Mouse (Mus musculus) myocyte (in vitro differentiated cells): ENCODE measurements at regions not wholly inside any gene's neighbourhood (a gene's known extent, or its start where the extent isn't known, plus 50 kb on each side); places are given as distances from the start of the nearest gene placed in this dataset.

ENCODE experiments used
- H3K27me3 ChIP-seq: one replicate; pipeline ENCODE4 v1.6.1; 2011; ENCODE audit not compliant: control insufficient read depth, insufficient read depth, insufficient read length
- H3K36me3 ChIP-seq: one replicate; pipeline ENCODE4 v1.6.1; 2011; ENCODE audit not compliant: control insufficient read depth, insufficient read depth
- H3K4me2 ChIP-seq: one replicate; pipeline ENCODE4 v1.6.1; 2011; ENCODE audit warnings: low read depth, control low read depth
- H3K4me3 ChIP-seq: one replicate; pipeline ENCODE4 v1.5.1; 2011; ENCODE audit warnings: mild to moderate bottlenecking, control low read depth, moderate library complexity
- H3K79me2 ChIP-seq: one replicate; pipeline ENCODE4 v1.6.1; 2011; ENCODE audit not compliant: control insufficient read depth, insufficient read depth
- H3ac ChIP-seq: one replicate; pipeline ENCODE4 v1.6.1; 2011; ENCODE audit not compliant: control insufficient read depth, insufficient read length
- CEBPB ChIP-seq: IDR thresholded peaks from 2 replicates; pipeline ENCODE4 v1.6.1; 2011; ENCODE audit warnings: mild to moderate bottlenecking, moderate library complexity; ENCODE audit not compliant: poor library complexity, insufficient read depth, severe bottlenecking
- E2F4 ChIP-seq: IDR thresholded peaks from one replicate; pipeline ENCODE4 v1.6.1; 2011; ENCODE audit warnings: mild to moderate bottlenecking, control low read depth, moderate library complexity; ENCODE audit not compliant: insufficient read depth
- MAX ChIP-seq: IDR thresholded peaks from one replicate; pipeline ENCODE4 v1.6.1; 2011; ENCODE audit warnings: low read depth, mild to moderate bottlenecking, control low read depth
- MYOD1 ChIP-seq, 3 experiments: IDR thresholded peaks; one replicate each; pipeline ENCODE4 v1.6.1; 2011; ENCODE audit warnings: control low read depth in 2 of 3, low read depth in 2 of 3, mild to moderate bottlenecking in 2 of 3, moderate library complexity in 1 of 3; ENCODE audit not compliant: insufficient read length in 2 of 3, control insufficient read depth in 1 of 3
- MYOG ChIP-seq, 3 experiments: IDR thresholded peaks; one replicate each; pipeline ENCODE4 v1.6.1; 2011; ENCODE audit warnings: control low read depth in 2 of 3, low read depth in 2 of 3, mild to moderate bottlenecking in 2 of 3; ENCODE audit not compliant: insufficient read length in 2 of 3, control insufficient read depth in 1 of 3, insufficient read depth in 1 of 3
- POLR2A ChIP-seq: IDR thresholded peaks from one replicate; pipeline ENCODE4 v1.6.1; 2011; ENCODE audit warnings: low read depth, mild to moderate bottlenecking, control low read depth, moderate library complexity; ENCODE audit not compliant: insufficient read length
- POLR2AphosphoS2 ChIP-seq: IDR thresholded peaks from one replicate; pipeline ENCODE4 v1.6.1; 2011; ENCODE audit warnings: low read depth, control low read depth; ENCODE audit not compliant: insufficient read length
- REST ChIP-seq: IDR thresholded peaks from one replicate; pipeline ENCODE4 v1.6.1; 2011; ENCODE audit warnings: mild to moderate bottlenecking, control low read depth, moderate library complexity; ENCODE audit not compliant: insufficient read depth, insufficient read length
- SRF ChIP-seq: IDR thresholded peaks from one replicate; pipeline ENCODE4 v1.6.1; 2011; ENCODE audit warnings: low read depth; ENCODE audit not compliant: control insufficient read depth, insufficient read length
- TCF12 ChIP-seq: IDR thresholded peaks from one replicate; pipeline ENCODE4 v1.6.1; 2011; ENCODE audit warnings: mild to moderate bottlenecking, control low read depth; ENCODE audit not compliant: poor library complexity, insufficient read depth, severe bottlenecking
- TCF3 ChIP-seq: IDR thresholded peaks from one replicate; pipeline ENCODE4 v1.6.1; 2011; ENCODE audit warnings: low read depth, control low read depth; ENCODE audit not compliant: insufficient read length
- USF1 ChIP-seq: IDR thresholded peaks from one replicate; pipeline ENCODE4 v1.6.1; 2011; ENCODE audit warnings: low read depth, mild to moderate bottlenecking, control low read depth, moderate library complexity

GRCm38 (mm10) chr7:74703533-74703932 is 149.0 kb upstream of the Slco3a1 start:
- TF ChIP-seq POLR2AphosphoS2 (no peak), TCF12 (no peak), SRF (no peak), CEBPB (no peak), MAX (no peak), REST (no peak), USF1 (no peak), POLR2A (no peak), TCF3 (no peak)
- Histone ChIP-seq H3K4me2 (no peak overlapping the region), H3K27me3 (no peaks in the 10 kb centered on the region), H3ac (no peak overlapping the region), H3K79me2 (no peaks in the 10 kb centered on the region), H3K4me3 (no peak overlapping the region), H3K36me3 (no peaks in the 10 kb centered on the region)

- H3K36me3 ChIP-seq, result no peaks in the 10 kb centered on the region
- TF ChIP-seq CEBPB (no peak), E2F4 (no peak), MYOG (IDR thresholded peaks at IDR 0.05; ENCODE audit: control insufficient read depth in 1 of 3, insufficient read depth in 1 of 3, insufficient read length in 2 of 3, low read depth in 2 of 3) (no peak), USF1 (no peak), MAX (no peak), TCF3 (no peak), SRF (no peak), POLR2A (no peak), TCF12 (no peak), MYOD1 (IDR thresholded peaks at IDR 0.05; ENCODE audit: control insufficient read depth in 1 of 3, insufficient read length in 2 of 3, low read depth in 2 of 3) (no peak), POLR2AphosphoS2 (no peak), REST (no peak)
- H3K4me2 ChIP-seq, result no peak overlapping the region
- no peak overlapping the region for H3K4me3 ChIP-seq
- H3K79me2 ChIP-seq, result no peaks in the 10 kb centered on the region
- H3K27me3 ChIP-seq, result no peaks in the 10 kb centered on the region
- H3ac ChIP-seq, result no peak overlapping the region
These were observed 143.3 kb upstream of the Slco3a1 start for GRCm38 (mm10) chr7:74697794-74698354.

GRCm38 (mm10) chr7:74696286-74696685 is 141.7 kb upstream of the Slco3a1 start:
- no peak for TF ChIP-seq MAX
- TF ChIP-seq CEBPB, result no peak
- no peak for TF ChIP-seq E2F4
- no peak for TF ChIP-seq MYOD1 (IDR thresholded peaks at IDR 0.05; ENCODE audit: control insufficient read depth in 1 of 3, insufficient read length in 2 of 3, low read depth in 2 of 3)
- TF ChIP-seq POLR2A, result no peak
- TF ChIP-seq USF1, result no peak
- no peak for TF ChIP-seq TCF3
- no peak for TF ChIP-seq SRF
- no peak for TF ChIP-seq POLR2AphosphoS2
- TF ChIP-seq REST, result no peak
- no peak for TF ChIP-seq TCF12
- TF ChIP-seq MYOG (IDR thresholded peaks at IDR 0.05; ENCODE audit: control insufficient read depth in 1 of 3, insufficient read depth in 1 of 3, insufficient read length in 2 of 3, low read depth in 2 of 3), result no peak
- no peaks in the 10 kb centered on the region for H3K79me2 ChIP-seq

GRCm38 (mm10) chr7:74693049-74693448 is 138.5 kb upstream of the Slco3a1 start:
- H3K4me2 ChIP-seq, result no peak overlapping the region
- H3K79me2 ChIP-seq, result no peaks in the 10 kb centered on the region
- no peak overlapping the region for H3K4me3 ChIP-seq
- no peaks in the 10 kb centered on the region for H3K36me3 ChIP-seq
- no peak for TF ChIP-seq MYOD1 (IDR thresholded peaks at IDR 0.05; ENCODE audit: control insufficient read depth in 1 of 3, insufficient read length in 2 of 3, low read depth in 2 of 3)
- TF ChIP-seq POLR2A, result no peak
- no peak for TF ChIP-seq TCF12
- no peak for TF ChIP-seq MAX
- TF ChIP-seq MYOG (IDR thresholded peaks at IDR 0.05; ENCODE audit: control insufficient read depth in 1 of 3, insufficient read depth in 1 of 3, insufficient read length in 2 of 3, low read depth in 2 of 3), result no peak
- no peak for TF ChIP-seq POLR2AphosphoS2
- no peak for TF ChIP-seq CEBPB
- TF ChIP-seq SRF, result no peak
- no peak overlapping the region for H3ac ChIP-seq
- no peaks in the 10 kb centered on the region for H3K27me3 ChIP-seq

More at GRCm38 (mm10) chr7:74696286-74696685, 141.7 kb upstream of the Slco3a1 start:
- Histone ChIP-seq H3K4me3 (no peak overlapping the region), H3K27me3 (no peaks in the 10 kb centered on the region), H3ac (no peak overlapping the region), H3K4me2 (no peak overlapping the region), H3K36me3 (no peaks in the 10 kb centered on the region)

GRCm38 (mm10) chr7:74690706-74691105 is 136.1 kb upstream of the Slco3a1 start:
- H3ac ChIP-seq, result no peak overlapping the region

More at GRCm38 (mm10) chr7:74690706-74691105, 136.1 kb upstream of the Slco3a1 start:
- Histone ChIP-seq H3K4me2 (no peak overlapping the region), H3K79me2 (no peaks in the 10 kb centered on the region), H3K27me3 (no peaks in the 10 kb centered on the region), H3K36me3 (no peaks in the 10 kb centered on the region), H3K4me3 (no peak overlapping the region)
- TF ChIP-seq USF1 (no peak), CEBPB (no peak), POLR2AphosphoS2 (no peak), POLR2A (no peak), TCF12 (no peak), MYOG (IDR thresholded peaks at IDR 0.05; ENCODE audit: control insufficient read depth in 1 of 3, insufficient read depth in 1 of 3, insufficient read length in 2 of 3, low read depth in 2 of 3) (no peak), SRF (no peak), TCF3 (no peak), E2F4 (no peak), MYOD1 (IDR thresholded peaks at IDR 0.05; ENCODE audit: control insufficient read depth in 1 of 3, insufficient read length in 2 of 3, low read depth in 2 of 3) (no peak), MAX (no peak), REST (no peak)
